Mouse (Mus musculus) embryonic fibroblast, embryonic 13.5 days (primary cell): ENCODE measurements around the gene Dnah17.

Experiments
- CTCF ChIP-seq: IDR thresholded peaks from 2 replicates; pipeline ENCODE4 v1.5.1; 2011; ENCODE audit warnings: mild to moderate bottlenecking, control low read depth, low read length, moderate library complexity, borderline replicate concordance; ENCODE audit not compliant: insufficient read depth
- POLR2A ChIP-seq: IDR thresholded peaks from 2 replicates; pipeline ENCODE4 v1.6.1; 2011; ENCODE audit warnings: low read depth, mild to moderate bottlenecking, control low read depth, low read length, moderate library complexity

GRCm38 (mm10) chr11:118029170-118029569, 101.3 kb downstream of the Dnah17 start:
- TF ChIP-seq CTCF (no peak), POLR2A (no peak)
